Mouse (Mus musculus) lung, embryonic 15.5 days (tissue): ENCODE measurements around the gene Tmem120b. TPM values are rescaled to one million over a fixed set of nuclear protein-coding genes. Genes with fewer than 3 reads are reported as not detected.

Experiments used
- ATAC-seq: fragments of 200-750 bp; cut with Nextera tagmentation; 2 replicates; pipeline ENCODE4 v1.8.0; 2017; ENCODE audit warnings: moderate number of reproducible peaks, borderline replicate concordance; ENCODE audit not compliant: low FRiP score, low TSS enrichment; ENCODE audit errors: extremely low read depth
- H3K27ac ChIP-seq: fragments of 300-500 bp; sonication (generic); 2 replicates; pipeline ENCODE4 v1.5.1; 2015; ENCODE audit warnings: moderate library complexity, mild to moderate bottlenecking, inconsistent platforms
- H3K27me3 ChIP-seq: fragments of 300-500 bp; sonication (generic); 2 replicates; pipeline ENCODE4 v1.6.1; 2015; ENCODE audit warnings: inconsistent platforms
- H3K36me3 ChIP-seq: fragments of 300-500 bp; sonication (generic); 2 replicates; pipeline ENCODE4 v1.6.1; 2015; ENCODE audit warnings: inconsistent platforms
- H3K4me1 ChIP-seq: fragments of 300-500 bp; sonication (generic); 2 replicates; pipeline ENCODE4 v1.6.1; 2015; ENCODE audit warnings: inconsistent platforms
- H3K4me2 ChIP-seq: fragments of 300-500 bp; sonication (generic); 2 replicates; pipeline ENCODE4 v1.6.1; 2015; ENCODE audit warnings: inconsistent platforms, mild to moderate bottlenecking, moderate library complexity
- H3K4me3 ChIP-seq: fragments of 300-500 bp; sonication (generic); 2 replicates; pipeline ENCODE4 v1.5.1; 2015; ENCODE audit warnings: mild to moderate bottlenecking, inconsistent platforms
- H3K9ac ChIP-seq: fragments of 300-500 bp; sonication (generic); 2 replicates; pipeline ENCODE4 v1.6.1; 2015; ENCODE audit warnings: inconsistent platforms
- H3K9me3 ChIP-seq: fragments of 300-500 bp; sonication (generic); 2 replicates; pipeline ENCODE4 v1.6.1; 2016; ENCODE audit warnings: inconsistent platforms
- WGBS: fragments of 180-500 bp; shearing (Covaris S2); methylation state at CpG from one replicate; pipeline ENCODE4 v1.1.7; 2015; 5-methylcytosine and 5-hydroxymethylcytosine counted together
- polyA plus RNA-seq: library from polyadenylated mRNA; unstranded; fragments of >200 nt; fragmentation: Nextera tagmentation; extraction: Ambion mirVana; gene quantifications from 2 replicates; pipeline ENCODE4 v1.2.1, GENCODE M21; 2015

Tmem120b gene
- polyA plus RNA-seq, 1 experiment from 2014 or later: 14.0 TPM

DNA sequence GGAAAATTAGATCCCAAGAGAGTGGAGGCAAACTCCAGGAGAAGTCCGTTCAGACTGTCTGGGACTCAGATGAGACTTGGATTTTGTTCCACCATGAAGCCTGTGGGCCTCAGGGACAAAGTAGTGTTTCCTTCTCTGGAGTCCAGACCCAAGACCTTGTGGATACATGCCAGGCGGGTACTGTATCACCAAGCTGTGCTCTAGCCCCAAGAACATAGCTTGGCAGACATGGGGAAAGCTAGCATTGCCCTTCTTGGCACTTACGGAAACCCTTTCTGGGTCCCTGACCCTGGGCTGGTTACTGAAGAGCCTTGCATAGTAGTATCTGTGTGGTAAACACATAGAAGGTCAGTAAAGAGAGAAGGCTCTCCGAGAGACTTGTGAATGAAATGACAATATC, 91.2 kb downstream of the Tmem120b start:
- 89% methylated on average over 4 of the region's 4 CpGs for WGBS
- H3K4me2 ChIP-seq: no peak overlapping the region
- no peak for ATAC-seq
- H3K4me3 ChIP-seq: no peak overlapping the region
- no peaks in the 10 kb centered on the region for H3K27me3 ChIP-seq
- no peak overlapping the region for H3K27ac ChIP-seq
- H3K9ac ChIP-seq: no peak overlapping the region
- H3K4me1 ChIP-seq: no peaks in the 10 kb centered on the region
- H3K9me3 ChIP-seq: no peaks in the 10 kb centered on the region
- peaks cover 89% of the 10 kb centered on the region for H3K36me3 ChIP-seq

DNA sequence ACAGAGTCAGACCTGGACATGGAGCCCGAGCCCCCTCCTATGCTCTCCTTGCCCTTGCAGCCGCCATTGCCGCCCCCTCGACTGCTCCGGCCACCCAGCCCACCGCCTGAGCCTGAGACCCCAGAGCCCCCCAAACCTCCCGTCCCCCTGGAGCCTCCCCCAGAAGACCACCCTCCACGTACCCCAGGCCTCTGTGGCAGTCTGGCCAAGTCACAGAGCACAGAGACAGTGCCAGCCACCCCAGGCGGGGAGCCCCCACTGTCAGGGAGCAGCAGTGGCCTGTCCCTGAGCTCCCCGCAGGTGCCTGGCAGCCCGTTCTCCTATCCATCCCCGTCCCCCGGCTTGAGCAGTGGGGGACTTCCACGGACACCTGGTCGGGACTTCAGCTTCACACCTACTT, 91.7 kb downstream of the Tmem120b start:
- no peak overlapping the region for H3K9ac ChIP-seq
- no peaks in the 10 kb centered on the region for H3K27me3 ChIP-seq
- no peak overlapping the region for H3K4me2 ChIP-seq
- no peak overlapping the region for H3K4me3 ChIP-seq
- ATAC-seq: no peak
- peaks cover 89% of the 10 kb centered on the region for H3K36me3 ChIP-seq
- H3K27ac ChIP-seq: no peak overlapping the region
- no peaks in the 10 kb centered on the region for H3K4me1 ChIP-seq
- no peaks in the 10 kb centered on the region for H3K9me3 ChIP-seq
- WGBS: 92% methylated on average over 15 of the region's 15 CpGs

DNA sequence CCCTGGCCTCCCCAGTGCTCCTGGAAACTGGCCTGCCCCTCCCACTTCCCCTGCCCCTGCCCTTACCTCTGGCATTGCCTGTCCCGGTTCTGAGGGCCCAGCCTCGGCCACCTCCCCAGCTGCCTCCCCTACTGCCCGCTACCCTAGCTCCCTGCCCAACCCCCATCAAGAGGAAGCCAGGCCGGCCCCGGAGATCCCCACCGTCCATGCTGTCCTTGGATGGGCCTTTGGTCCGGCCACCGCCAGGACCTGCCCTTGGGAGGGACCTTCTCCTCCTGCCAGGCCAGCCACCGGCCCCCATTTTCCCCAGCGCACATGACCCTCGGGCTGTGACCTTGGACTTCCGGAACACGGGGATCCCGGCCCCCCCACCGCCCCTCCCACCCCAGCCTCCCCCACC, 92.1 kb downstream of the Tmem120b start:
- no peak overlapping the region for H3K9ac ChIP-seq
- no peak overlapping the region for H3K4me2 ChIP-seq
- ATAC-seq: 0 out of 2 replicates have a peak, but pooled peaks have one; percentile 24
- H3K27me3 ChIP-seq: no peaks in the 10 kb centered on the region
- peaks cover 89% of the 10 kb centered on the region for H3K36me3 ChIP-seq
- H3K4me1 ChIP-seq: no peaks in the 10 kb centered on the region
- no peaks in the 10 kb centered on the region for H3K9me3 ChIP-seq
- WGBS: 85% methylated on average over 15 of the region's 15 CpGs
- no peak overlapping the region for H3K4me3 ChIP-seq
- H3K27ac ChIP-seq: no peak overlapping the region

DNA sequence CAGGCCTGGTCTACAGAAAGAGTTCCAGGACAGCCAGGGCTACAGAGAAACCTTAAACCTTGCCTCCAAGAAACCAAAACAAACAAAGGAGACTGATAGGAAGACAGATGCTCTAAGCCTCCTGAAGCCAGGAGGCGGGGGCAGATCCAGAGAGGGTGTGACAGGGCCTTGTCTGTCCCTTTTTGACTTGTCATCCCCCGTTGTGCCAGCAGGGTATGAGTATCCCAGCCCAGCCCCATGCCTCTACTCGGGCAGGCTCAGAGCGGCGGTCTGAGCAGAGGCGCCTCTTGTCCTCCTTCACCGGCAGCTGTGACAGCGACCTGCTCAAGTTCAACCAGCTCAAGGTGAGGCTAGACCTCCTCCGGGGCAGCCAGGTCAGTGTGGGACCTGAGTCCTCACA, 94.7 kb downstream of the Tmem120b start:
- H3K36me3 ChIP-seq: peaks cover 84% of the 10 kb centered on the region
- ATAC-seq: no peak

DNA sequence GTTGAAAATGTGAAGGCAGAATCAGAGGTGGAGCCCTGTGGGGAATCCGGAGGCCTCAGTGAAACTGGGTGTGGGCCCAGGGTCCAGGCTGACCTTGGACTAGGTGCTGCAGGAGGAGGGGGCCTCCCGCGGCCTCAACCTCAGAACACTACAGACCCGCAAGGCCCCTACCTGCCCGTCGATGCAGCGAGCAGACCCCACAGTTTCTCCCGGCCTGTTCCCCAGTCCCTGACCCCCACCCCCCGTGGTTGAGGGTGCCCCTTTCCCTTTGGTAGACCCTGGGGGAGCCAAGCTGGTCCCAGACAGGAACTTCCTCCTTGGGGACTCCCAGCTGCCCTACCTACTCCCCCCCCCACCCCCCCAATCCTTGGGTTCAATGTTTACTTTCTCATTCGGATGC, 98.2 kb downstream of the Tmem120b start:
- no peak for ATAC-seq
- Histone ChIP-seq H3K4me2 (no peak overlapping the region), H3K27me3 (no peaks in the 10 kb centered on the region), H3K9me3 (no peaks in the 10 kb centered on the region), H3K4me1 (peaks cover 5% of the 10 kb centered on the region), H3K36me3 (peaks cover 49% of the 10 kb centered on the region), H3K27ac (no peak overlapping the region), H3K9ac (no peak overlapping the region), H3K4me3 (no peak overlapping the region)
- 81% methylated on average over 10 of the region's 10 CpGs for WGBS

More for the DNA sequence above, 94.7 kb downstream of the Tmem120b start:
- Histone ChIP-seq H3K9me3 (no peaks in the 10 kb centered on the region), H3K4me3 (no peak overlapping the region), H3K4me1 (no peaks in the 10 kb centered on the region), H3K27ac (no peak overlapping the region), H3K4me2 (no peak overlapping the region), H3K9ac (no peak overlapping the region), H3K27me3 (no peaks in the 10 kb centered on the region)
- 65% methylated on average over 9 of the region's 9 CpGs for WGBS

Other genes with a start within 250 kb of the Tmem120b start
- gene Anapc5, start 247.1 kb upstream of the Tmem120b start, polyA plus RNA-seq: 431 and 432 TPM in 2 replicates
- gene Rnf34, start 218.4 kb upstream of the Tmem120b start, polyA plus RNA-seq: 30.9 and 31.9 TPM in 2 replicates
- gene Kdm2b, start 78.6 kb upstream of the Tmem120b start, polyA plus RNA-seq: 36.4 and 38.1 TPM in 2 replicates
- gene Orai1, start 53.3 kb upstream of the Tmem120b start, polyA plus RNA-seq: 18.2 and 20.0 TPM in 2 replicates
- gene Morn3, start 21.4 kb upstream of the Tmem120b start, polyA plus RNA-seq: 1.3 and 1.5 TPM in 2 replicates
- 2.7 and 2.8 TPM in 2 replicates for gene Rhof, start 64.3 kb downstream of the Tmem120b start, polyA plus RNA-seq
- 8.7 and 9.2 TPM in 2 replicates for gene Setd1b, start 73.8 kb downstream of the Tmem120b start, polyA plus RNA-seq
- gene Psmd9, start 101.0 kb downstream of the Tmem120b start, polyA plus RNA-seq: 85.3 and 88.7 TPM in 2 replicates
- gene Hpd, start 114.3 kb downstream of the Tmem120b start, polyA plus RNA-seq: 0.72 TPM in 1 of 2 replicates, not detected in the other
- 0.84 and 1.00 TPM in 2 replicates for gene Wdr66, start 183.7 kb downstream of the Tmem120b start, polyA plus RNA-seq